Mouse (Mus musculus): ENCODE measurements around the gene Pde3a.

DNA sequence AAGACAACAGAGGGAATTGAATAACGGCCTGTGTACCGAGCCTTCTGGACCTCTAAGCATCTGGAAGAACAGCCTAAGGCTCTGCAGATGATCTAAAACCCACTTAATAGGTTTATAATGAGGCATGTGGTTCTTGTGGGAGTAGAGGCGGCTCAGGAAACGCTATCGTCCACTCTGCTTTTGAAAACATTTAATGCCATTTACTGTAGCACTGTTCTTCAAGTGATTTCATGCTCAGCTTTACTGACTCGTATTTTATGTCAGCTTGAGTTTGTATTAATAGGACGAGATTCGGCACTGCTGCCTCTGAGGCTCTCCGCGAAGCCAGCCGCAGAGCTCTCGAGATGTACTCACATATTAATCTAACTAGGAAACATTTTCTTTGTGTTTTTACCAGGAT is 131.9 kb downstream of the Pde3a start:
- no peak for TF ChIP-seq CTCF (IDR thresholded peaks at IDR 0.05)
- no peak for TF ChIP-seq POLR2A (IDR thresholded peaks at IDR 0.05; ENCODE audit: insufficient read depth, low read depth, low read length)
